Mouse (Mus musculus) olfactory bulb, adult 2 months (tissue): ENCODE results near the gene Wdr1.

Experiments used
- CTCF ChIP-seq: fragments of 200-500 bp; IDR thresholded peaks from 2 replicates; pipeline ENCODE4 v1.5.1; 2012; ENCODE audit warnings: low read depth, mild to moderate bottlenecking, low read length, moderate library complexity; ENCODE audit not compliant: insufficient read depth
- POLR2A ChIP-seq: fragments of 200-500 bp; IDR thresholded peaks from 2 replicates; pipeline ENCODE4 v1.6.1; 2012; ENCODE audit warnings: mild to moderate bottlenecking, low read depth, low read length, moderate library complexity; ENCODE audit not compliant: insufficient read depth

DNA sequence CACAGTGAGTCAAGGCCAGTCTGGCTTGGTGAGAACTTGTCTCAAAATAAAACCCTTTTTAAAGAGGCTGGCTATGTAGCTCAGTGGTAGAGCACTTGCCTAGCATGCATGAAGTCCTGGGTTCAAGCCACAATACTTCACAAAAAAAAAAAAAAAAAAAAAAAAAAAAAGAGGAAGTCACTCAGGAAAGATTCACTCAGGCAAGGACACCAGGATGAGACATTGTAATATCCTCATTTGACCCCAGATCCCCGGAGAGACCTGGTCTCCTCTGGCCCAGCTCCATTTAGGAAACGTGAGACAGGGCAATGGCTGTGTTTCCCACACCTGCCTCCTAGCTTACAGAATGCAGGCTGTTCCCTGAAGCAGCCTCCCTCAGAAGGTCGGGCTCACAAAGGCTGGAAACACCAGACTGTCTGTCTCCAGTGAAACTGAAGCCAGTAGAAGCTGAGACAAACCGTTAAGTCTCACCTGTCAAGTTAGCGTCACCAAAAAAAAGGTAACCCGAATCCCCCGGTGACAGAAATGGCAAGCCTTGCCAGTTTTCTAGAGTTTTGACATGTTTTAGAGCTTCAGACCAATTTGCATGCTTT, 79.4 kb downstream of the Wdr1 start:
- TF ChIP-seq CTCF (no peak), POLR2A (no peak)
